Mouse (Mus musculus) layer of hippocampus, adult 18-20 months (tissue): ENCODE measurements around the gene Cyth3. TPM values are rescaled to one million over a fixed set of nuclear protein-coding genes. Genes with fewer than 3 reads are reported as not detected.

Experiments used
- DNase-seq, 2 experiments: peaks; one replicate each; pipeline ENCODE4 v3.0.0; 2022; ENCODE audit warnings: low spot score in 2 of 2
- total RNA-seq, 2 experiments: library from RNA; stranded (reverse); gene quantifications; 2 replicates each; pipeline ENCODE4 v1.2.3; 2021

The Cyth3 gene
- total RNA-seq, 2 experiments from 2014 or later: 41.3 to 51.6 TPM

GRCm38 (mm10) chr5:143633877-143634276 is 11.6 kb downstream of the Cyth3 start:
- DNase-seq: no peak

GRCm38 (mm10) chr5:143634550-143635112 is 12.4 kb downstream of the Cyth3 start:
- DNase-seq: no peak

- no peak for DNase-seq
Observed at GRCm38 (mm10) chr5:143635358-143635757, 13.1 kb downstream of the Cyth3 start.

- no peak for DNase-seq
Observed at GRCm38 (mm10) chr5:143636173-143636572, 13.9 kb downstream of the Cyth3 start.

GRCm38 (mm10) chr5:143637832-143638420 is 15.7 kb downstream of the Cyth3 start:
- peak in 1 of 2 experiments; percentile 82 for DNase-seq

- DNase-seq: no peak
Observed at GRCm38 (mm10) chr5:143638516-143639270, 16.4 kb downstream of the Cyth3 start.

- no peak for DNase-seq
Observed at GRCm38 (mm10) chr5:143639329-143639728, 17.1 kb downstream of the Cyth3 start.

GRCm38 (mm10) chr5:143639810-143640209 is 17.6 kb downstream of the Cyth3 start:
- no peak for DNase-seq

- DNase-seq: no peak
Observed at GRCm38 (mm10) chr5:143641503-143641902, 19.3 kb downstream of the Cyth3 start.

- peak in 1 of 2 experiments; percentile 26 for DNase-seq
Observed at GRCm38 (mm10) chr5:143642262-143642831, 20.1 kb downstream of the Cyth3 start.

- no peak for DNase-seq
Observed at GRCm38 (mm10) chr5:143645976-143646375, 23.7 kb downstream of the Cyth3 start.

GRCm38 (mm10) chr5:143647412-143647811 is 25.2 kb downstream of the Cyth3 start:
- no peak for DNase-seq

- DNase-seq: no peak
Observed at GRCm38 (mm10) chr5:143648058-143648457, 25.8 kb downstream of the Cyth3 start.

- DNase-seq: no peak
Observed at GRCm38 (mm10) chr5:143649168-143649567, 26.9 kb downstream of the Cyth3 start.

- DNase-seq: no peak
Observed at GRCm38 (mm10) chr5:143651855-143652631, 29.8 kb downstream of the Cyth3 start.

- no peak for DNase-seq
Observed at GRCm38 (mm10) chr5:143653497-143653896, 31.2 kb downstream of the Cyth3 start.

- no peak for DNase-seq
Observed at GRCm38 (mm10) chr5:143654670-143655510, 32.6 kb downstream of the Cyth3 start.

- no peak for DNase-seq
Observed at GRCm38 (mm10) chr5:143655511-143655943, 33.3 kb downstream of the Cyth3 start.

- no peak for DNase-seq
Observed at GRCm38 (mm10) chr5:143656708-143657245, 34.5 kb downstream of the Cyth3 start.

GRCm38 (mm10) chr5:143659021-143659523 is 36.8 kb downstream of the Cyth3 start:
- no peak for DNase-seq
